Mouse (Mus musculus) CH12.LX (cell line): ENCODE measurements around the gene Tvp23a. TPM values are rescaled to one million over a fixed set of nuclear protein-coding genes. Genes with fewer than 3 reads are reported as not detected.

Experiments
- DNase-seq: peaks from one replicate; pipeline ENCODE4 v3.0.0-alpha.2; 2013; ENCODE audit errors: extremely low read depth
- H3K27ac ChIP-seq: 2 replicates; pipeline ENCODE4 v1.5.1; 2012; ENCODE audit warnings: low read depth, mild to moderate bottlenecking, control low read depth, moderate library complexity; ENCODE audit not compliant: insufficient read depth
- H3K27me3 ChIP-seq: replicated peaks from 2 replicates; pipeline ENCODE3; 2012; ENCODE audit warnings: inconsistent platforms
- H3K36me3 ChIP-seq, 2 experiments: replicated peaks in 1 of 2; 2 replicates each; pipeline versions ENCODE3 to v1.6.1; 2012; ENCODE audit warnings: inconsistent platforms in 1 of 2, low read length in 1 of 2, mild to moderate bottlenecking in 1 of 2, mixed read lengths in 1 of 2, moderate library complexity in 1 of 2; ENCODE audit not compliant: control insufficient read depth in 1 of 2, insufficient read depth in 1 of 2
- H3K4me1 ChIP-seq, 2 experiments: 2 replicates each; pipeline ENCODE4 v1.6.1; 2012; ENCODE audit warnings: inconsistent platforms in 1 of 2, moderate library complexity in 1 of 2; ENCODE audit not compliant: insufficient read depth in 2 of 2, control insufficient read depth in 1 of 2
- H3K4me2 ChIP-seq: 2 replicates; pipeline ENCODE4 v1.6.1; 2012; ENCODE audit warnings: low read depth, mild to moderate bottlenecking, control low read depth; ENCODE audit not compliant: poor library complexity, insufficient read depth, severe bottlenecking
- H3K4me3 ChIP-seq, 3 experiments: fragments of 150-350 bp in 1 of 3; sonication (generic) in 1 of 3; replicated peaks in 1 of 3; 2 replicates each; pipeline versions ENCODE3 to v1.5.1; 2011 to 2012; ENCODE audit warnings: low read depth in 2 of 3, low read length in 2 of 3, mild to moderate bottlenecking in 2 of 3, moderate library complexity in 2 of 3, control low read depth in 1 of 3, improper control_type of control experiment in 1 of 3, inconsistent platforms in 1 of 3, mixed read lengths in 1 of 3; ENCODE audit not compliant: poor library complexity in 1 of 3
- H3K79me2 ChIP-seq: replicated peaks from 2 replicates; pipeline ENCODE4 v1.6.1; 2012; ENCODE audit warnings: mild to moderate bottlenecking, moderate library complexity; ENCODE audit not compliant: control insufficient read depth, poor library complexity, insufficient read depth, severe bottlenecking; ENCODE audit errors: extremely low read depth
- H3K9ac ChIP-seq: 2 replicates; pipeline ENCODE4 v1.6.1; 2012; ENCODE audit warnings: low read depth, mild to moderate bottlenecking, control low read depth, moderate library complexity; ENCODE audit not compliant: insufficient read depth
- H3K9me3 ChIP-seq: replicated peaks from 2 replicates; pipeline ENCODE3; 2012; ENCODE audit warnings: low read length, inconsistent platforms, mixed read lengths
- BHLHE40 ChIP-seq: IDR thresholded peaks from 2 replicates; pipeline ENCODE4 v1.6.1; 2011; ENCODE audit warnings: mild to moderate bottlenecking, low read depth, low read length, improper control_type of control experiment
- CHD1 ChIP-seq: IDR thresholded peaks from 2 replicates; pipeline ENCODE4 v1.6.1; 2012; ENCODE audit warnings: low read depth, low read length, improper control_type of control experiment, inconsistent platforms
- CHD2 ChIP-seq: IDR thresholded peaks from 2 replicates; pipeline ENCODE4 v1.6.1; 2011; ENCODE audit warnings: low read length, improper control_type of control experiment
- E2F4 ChIP-seq: IDR thresholded peaks from 2 replicates; pipeline ENCODE4 v1.6.1; 2011; ENCODE audit warnings: low read depth, low read length, improper control_type of control experiment; ENCODE audit not compliant: insufficient replicate concordance
- EP300 ChIP-seq: IDR thresholded peaks from 2 replicates; pipeline ENCODE4 v1.6.1; 2011; ENCODE audit warnings: low read length, improper control_type of control experiment
- ETS1 ChIP-seq: conservative IDR thresholded peaks from 2 replicates; pipeline ENCODE4 v1.6.1; 2012; ENCODE audit warnings: low read depth, mild to moderate bottlenecking, inconsistent platforms, low read length, improper control_type of control experiment, moderate library complexity
- HCFC1 ChIP-seq: IDR thresholded peaks from 2 replicates; pipeline ENCODE4 v1.6.1; 2012; ENCODE audit warnings: low read depth, mild to moderate bottlenecking, inconsistent platforms, low read length, improper control_type of control experiment
- IRF4 ChIP-seq: IDR thresholded peaks from 2 replicates; pipeline ENCODE4 v1.6.1; 2014; ENCODE audit warnings: low read depth, mild to moderate bottlenecking, inconsistent platforms, low read length, improper control_type of control experiment
- JUND ChIP-seq: conservative IDR thresholded peaks from 2 replicates; pipeline ENCODE4 v1.6.1; 2011; ENCODE audit warnings: low read depth, low read length, improper control_type of control experiment
- MAFK ChIP-seq: IDR thresholded peaks from 2 replicates; pipeline ENCODE4 v1.6.1; 2011; ENCODE audit warnings: low read length, improper control_type of control experiment; ENCODE audit not compliant: insufficient replicate concordance
- MAX ChIP-seq: IDR thresholded peaks from 2 replicates; pipeline ENCODE4 v1.6.1; 2011; ENCODE audit warnings: low read length, improper control_type of control experiment
- MAZ ChIP-seq: IDR thresholded peaks from 2 replicates; pipeline ENCODE4 v1.6.1; 2012; ENCODE audit warnings: low read depth, mild to moderate bottlenecking, inconsistent platforms, low read length, improper control_type of control experiment, moderate library complexity
- MEF2A ChIP-seq: IDR thresholded peaks from 2 replicates; pipeline ENCODE4 v1.6.1; 2014; ENCODE audit warnings: low read depth, mild to moderate bottlenecking, inconsistent platforms, low read length, improper control_type of control experiment, borderline replicate concordance
- NELFE ChIP-seq: IDR thresholded peaks from 2 replicates; pipeline ENCODE4 v1.6.1; 2011; ENCODE audit warnings: low read depth, low read length, improper control_type of control experiment
- NRF1 ChIP-seq: IDR thresholded peaks from 2 replicates; pipeline ENCODE4 v1.6.1; 2014; ENCODE audit warnings: low read depth, mild to moderate bottlenecking, inconsistent platforms, low read length, improper control_type of control experiment, moderate library complexity
- RAD21 ChIP-seq: IDR thresholded peaks from 2 replicates; pipeline ENCODE4 v1.6.1; 2011; ENCODE audit warnings: low read depth, mild to moderate bottlenecking, low read length, improper control_type of control experiment, moderate library complexity
- SIN3A ChIP-seq: IDR thresholded peaks from 2 replicates; pipeline ENCODE4 v1.6.1; 2012; ENCODE audit warnings: low read length, improper control_type of control experiment, inconsistent platforms
- SMC3 ChIP-seq: IDR thresholded peaks from 2 replicates; pipeline ENCODE4 v1.6.1; 2011; ENCODE audit warnings: low read depth, low read length, improper control_type of control experiment
- TBP ChIP-seq: conservative IDR thresholded peaks from 2 replicates; pipeline ENCODE4 v1.6.1; 2011; ENCODE audit warnings: low read depth, low read length, improper control_type of control experiment
- TCF12 ChIP-seq: IDR thresholded peaks from 2 replicates; pipeline ENCODE4 v1.6.1; 2014; ENCODE audit warnings: low read depth, mild to moderate bottlenecking, inconsistent platforms, low read length, improper control_type of control experiment
- ZC3H11A ChIP-seq: IDR thresholded peaks from 2 replicates; pipeline ENCODE4 v1.6.1; 2012; ENCODE audit warnings: low read depth, mild to moderate bottlenecking, inconsistent platforms, low read length, improper control_type of control experiment
- ZNF384 ChIP-seq: IDR thresholded peaks from 2 replicates; pipeline ENCODE4 v1.6.1; 2012; ENCODE audit warnings: low read depth, low read length, improper control_type of control experiment, inconsistent platforms
- dilution Hi-C: fragments of 300-500 bp; cut with MboI; formaldehyde crosslinking; loops from 2 replicates; pipeline ENCODE4 v1.14.3; 2020; ENCODE audit warnings: low sequenced_read_pairs; ENCODE audit not compliant: extremely low pct_unique_long_range_greater_than_20kb, extremely low pct_ligation_motif_present
- in situ Hi-C: fragments of 300-500 bp; cut with MboI; formaldehyde crosslinking; loops from 3 replicates; pipeline ENCODE4 v1.14.3; 2019; ENCODE audit warnings: low sequenced_read_pairs, low pct_ligation_motif_present, low pct_unique_long_range_greater_than_20kb, mixed read lengths
- polyA plus RNA-seq: library from polyadenylated mRNA; unstranded; fragments of >175 nt; gene quantifications from 2 replicates; pipeline ENCODE4 v1.2.1, GENCODE M21; 2012; ENCODE audit warnings: low read depth; ENCODE audit not compliant: insufficient read length
- total RNA-seq, 2 experiments: library from RNA; depleted of rRNA; stranded (reverse); fragments of 300-350 nt in 1 of 2; fragments of >200 nt in 1 of 2; gene quantifications; 2 replicates each; pipeline ENCODE4 v1.2.3; 2012 to 2014

Gene Tvp23a
- total and polyA plus RNA-seq, 3 experiments: 0.68 to 1.8 TPM; not detected in 1

DNA sequence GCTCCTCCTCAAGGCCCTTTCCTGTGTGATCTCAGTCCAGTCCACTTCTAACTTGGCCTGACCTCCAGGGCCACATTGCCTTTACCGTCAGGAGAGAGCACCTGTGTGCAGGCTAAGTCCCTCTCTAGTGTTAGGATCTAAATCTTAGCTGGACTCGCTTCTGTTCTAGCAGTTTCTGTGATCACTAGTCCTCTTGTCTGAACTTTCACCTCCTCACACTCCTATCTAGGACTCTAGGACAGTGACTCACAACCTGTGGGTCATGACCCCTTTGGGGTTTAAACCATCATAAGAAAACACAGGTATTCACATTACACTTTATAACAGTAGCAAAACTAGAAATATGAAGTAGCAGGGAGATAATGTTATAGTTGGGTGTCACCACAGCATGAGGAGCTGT lies 4.7 kb upstream of the Tvp23a start:
- no peak overlapping the region for H3K9ac ChIP-seq
- H3K4me1 ChIP-seq: peaks cover 26 to 59% of the 10 kb centered on the region in 2 experiments
- no peak overlapping the region for H3K27ac ChIP-seq
- H3K4me2 ChIP-seq: no peak overlapping the region
- no peak for TF ChIP-seq RAD21
- no peak for TF ChIP-seq MAX
- H3K36me3 ChIP-seq: no peaks in the 10 kb centered on the region
- H3K4me3 ChIP-seq: no peak overlapping the region
- dilution Hi-C loops (no loop called here), in situ Hi-C loops (no loop called here)
- H3K27me3 ChIP-seq: no peaks in the 10 kb centered on the region
- no peaks in the 10 kb centered on the region for H3K9me3 ChIP-seq
- H3K79me2 ChIP-seq: no peaks in the 10 kb centered on the region
- no peak for DNase-seq

DNA sequence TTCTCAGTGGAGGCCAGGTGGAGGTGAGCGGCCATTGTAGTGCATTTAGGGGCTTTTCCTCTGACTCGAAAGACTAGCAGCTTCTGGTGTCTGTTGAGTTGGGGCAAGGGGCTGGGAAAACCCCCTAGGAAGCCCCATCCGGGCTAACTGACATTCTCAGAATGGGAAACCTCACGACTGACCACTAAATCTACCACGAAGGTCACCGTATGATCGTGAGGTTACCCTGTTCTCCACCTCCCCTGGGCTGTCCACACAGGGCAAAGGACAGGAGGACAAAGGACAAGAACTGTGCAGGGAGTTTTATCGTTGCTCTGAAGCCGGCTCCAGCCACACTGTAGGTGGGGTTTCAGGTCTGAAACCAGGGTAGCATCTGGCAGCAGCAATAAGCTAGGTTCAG lies 1.8 kb upstream of the Tvp23a start:
- no peaks in the 10 kb centered on the region for H3K36me3 ChIP-seq
- peak overlapping the region; percentile 23 for H3K27ac ChIP-seq
- peaks cover 31 to 58% of the 10 kb centered on the region in 2 experiments for H3K4me1 ChIP-seq
- H3K27me3 ChIP-seq: no peaks in the 10 kb centered on the region
- dilution Hi-C loops: no loop called here
- H3K9ac ChIP-seq: no peak overlapping the region
- peak; percentile 53 for DNase-seq
- no peaks in the 10 kb centered on the region for H3K79me2 ChIP-seq
- no peak overlapping the region for H3K4me3 ChIP-seq
- H3K9me3 ChIP-seq: no peaks in the 10 kb centered on the region
- in situ Hi-C loops: no loop called here
- TF ChIP-seq IRF4 (peak; percentile 92), NRF1 (peak; percentile 39; the same call in 1 of the 2 replicates), ZC3H11A (no peak), BHLHE40 (peak; percentile 81), E2F4 (no peak), NELFE (no peak), TCF12 (peak; percentile 97), MEF2A (peak; percentile 84), ZNF384 (no peak), MAZ (peak; percentile 60; the same call in 1 of the 2 replicates), HCFC1 (no peak; the same call in 1 of the 2 replicates), JUND (no peak), MAX (peak; percentile 40; the same call in 1 of the 2 replicates), CHD1 (0 out of 2 replicates have a peak, but pooled peaks have one; percentile 12), TBP (no peak), SIN3A (peak; percentile 74; the same call in 1 of the 2 replicates), RAD21 (no peak; the same call in 1 of the 2 replicates), MAFK (peak; percentile 45; the same call in 1 of the 2 replicates), EP300 (peak; percentile 89), CHD2 (peak; percentile 59), ETS1 (peak; percentile 83), SMC3 (peak; percentile 15; the same call in 1 of the 2 replicates)
- TF ChIP-seq, all 38 proteins: peak for 14
- H3K4me2 ChIP-seq: peak overlapping the region; percentile 44
